Mouse (Mus musculus) embryonic facial prominence, embryonic 15.5 days (tissue): Measurements from ENCODE around the gene Ntm. TPM values are rescaled to one million over a fixed set of nuclear protein-coding genes. Genes with fewer than 3 reads are reported as not detected.

Source experiments
- ATAC-seq: fragments of 200-750 bp; cut with Nextera tagmentation; 2 replicates; pipeline ENCODE4 v1.8.0; 2017; ENCODE audit warnings: low read depth, moderate TSS enrichment; ENCODE audit not compliant: insufficient number of reproducible peaks, low FRiP score, low TSS enrichment
- H3K27ac ChIP-seq: fragments of 300-500 bp; sonication (generic); replicated peaks from 2 replicates; pipeline ENCODE4 v1.5.1; 2015; ENCODE audit warnings: mild to moderate bottlenecking, inconsistent platforms
- H3K27me3 ChIP-seq: fragments of 300-500 bp; sonication (generic); 2 replicates; pipeline ENCODE4 v1.6.1; 2015; ENCODE audit warnings: inconsistent platforms
- H3K36me3 ChIP-seq: fragments of 300-500 bp; sonication (generic); 2 replicates; pipeline ENCODE4 v1.6.1; 2015; ENCODE audit warnings: mild to moderate bottlenecking, inconsistent platforms
- H3K4me1 ChIP-seq: fragments of 300-500 bp; sonication (generic); 2 replicates; pipeline ENCODE4 v1.6.1; 2015; ENCODE audit warnings: inconsistent platforms
- H3K4me2 ChIP-seq: fragments of 300-500 bp; sonication (generic); replicated peaks from 2 replicates; pipeline ENCODE4 v1.6.1; 2015; ENCODE audit warnings: mild to moderate bottlenecking, inconsistent platforms
- H3K4me3 ChIP-seq: fragments of 300-500 bp; sonication (generic); replicated peaks from 2 replicates; pipeline ENCODE4 v1.5.1; 2015; ENCODE audit warnings: mild to moderate bottlenecking, inconsistent platforms
- H3K9ac ChIP-seq: fragments of 300-500 bp; sonication (generic); 2 replicates; pipeline ENCODE4 v1.6.1; 2015; ENCODE audit warnings: inconsistent platforms
- H3K9me3 ChIP-seq: fragments of 300-500 bp; sonication (generic); replicated peaks from 2 replicates; pipeline ENCODE4 v1.6.1; 2016; ENCODE audit warnings: inconsistent platforms
- WGBS: fragments of 180-500 bp; shearing (Covaris S2); methylation state at CpG from one replicate; pipeline ENCODE4 v1.1.7; 2015; 5-methylcytosine and 5-hydroxymethylcytosine counted together
- polyA plus RNA-seq: library from polyadenylated mRNA; unstranded; fragments of >200 nt; fragmentation: Nextera tagmentation; extraction: Ambion mirVana; gene quantifications from 2 replicates; pipeline ENCODE4 v1.2.1, GENCODE M21; 2015

Gene Ntm
- polyA plus RNA-seq, 1 experiment from 2014 or later, result 23.8 TPM

GRCm38 (mm10) chr9:29396101-29396500, 566.8 kb downstream of the Ntm start:
- Histone ChIP-seq H3K9ac (no peak overlapping the region), H3K27ac (no peak overlapping the region), H3K4me3 (no peak overlapping the region), H3K4me1 (no peaks in the 10 kb centered on the region), H3K9me3 (no peaks in the 10 kb centered on the region), H3K27me3 (no peaks in the 10 kb centered on the region), H3K4me2 (no peak overlapping the region), H3K36me3 (no peaks in the 10 kb centered on the region)
- no peak for ATAC-seq
- WGBS, result 86% methylated on average over 5 of the region's 5 CpGs

GRCm38 (mm10) chr9:29393136-29393535, 569.8 kb downstream of the Ntm start:
- ATAC-seq, result no peak
- 73% methylated on average over 4 of the region's 4 CpGs for WGBS

GRCm38 (mm10) chr9:29390796-29391517, 572.0 kb downstream of the Ntm start:
- WGBS, result 72% methylated on average over 11 of the region's 11 CpGs
- no peaks in the 10 kb centered on the region for H3K9me3 ChIP-seq
- no peak overlapping the region for H3K9ac ChIP-seq
- ATAC-seq, result no peak
- H3K4me3 ChIP-seq, result no peak overlapping the region
- no peaks in the 10 kb centered on the region for H3K36me3 ChIP-seq
- H3K27me3 ChIP-seq, result no peaks in the 10 kb centered on the region
- H3K4me1 ChIP-seq, result no peaks in the 10 kb centered on the region
- no peak overlapping the region for H3K4me2 ChIP-seq
- H3K27ac ChIP-seq, result no peak overlapping the region

More at GRCm38 (mm10) chr9:29393136-29393535, 569.8 kb downstream of the Ntm start:
- H3K9me3 ChIP-seq, result no peaks in the 10 kb centered on the region
- H3K4me3 ChIP-seq, result no peak overlapping the region
- no peaks in the 10 kb centered on the region for H3K4me1 ChIP-seq
- H3K27ac ChIP-seq, result no peak overlapping the region
- H3K27me3 ChIP-seq, result no peaks in the 10 kb centered on the region
- H3K36me3 ChIP-seq, result no peaks in the 10 kb centered on the region
- no peak overlapping the region for H3K9ac ChIP-seq
- no peak overlapping the region for H3K4me2 ChIP-seq

GRCm38 (mm10) chr9:29389224-29389623, 573.7 kb downstream of the Ntm start:
- Histone ChIP-seq H3K27me3 (no peaks in the 10 kb centered on the region), H3K4me3 (no peak overlapping the region), H3K27ac (no peak overlapping the region), H3K36me3 (no peaks in the 10 kb centered on the region), H3K9ac (no peak overlapping the region), H3K4me2 (no peak overlapping the region), H3K9me3 (no peaks in the 10 kb centered on the region), H3K4me1 (no peaks in the 10 kb centered on the region)
- no peak for ATAC-seq
- WGBS, result 76% methylated on average over 7 of the region's 7 CpGs

GRCm38 (mm10) chr9:29387136-29387535, 575.8 kb downstream of the Ntm start:
- H3K9me3 ChIP-seq, result no peaks in the 10 kb centered on the region
- no peak overlapping the region for H3K4me3 ChIP-seq
- no peak overlapping the region for H3K4me2 ChIP-seq
- no peaks in the 10 kb centered on the region for H3K4me1 ChIP-seq
- ATAC-seq, result no peak
- H3K36me3 ChIP-seq, result no peaks in the 10 kb centered on the region
- H3K9ac ChIP-seq, result no peak overlapping the region
- no peaks in the 10 kb centered on the region for H3K27me3 ChIP-seq
- no peak overlapping the region for H3K27ac ChIP-seq
- WGBS, result 61% methylated on average over 4 of the region's 4 CpGs

- H3K27me3 ChIP-seq, result no peaks in the 10 kb centered on the region
- H3K9me3 ChIP-seq, result no peaks in the 10 kb centered on the region
- H3K9ac ChIP-seq, result no peak overlapping the region
- no peaks in the 10 kb centered on the region for H3K4me1 ChIP-seq
- H3K36me3 ChIP-seq, result no peaks in the 10 kb centered on the region
- ATAC-seq, result no peak
- no peak overlapping the region for H3K4me3 ChIP-seq
- WGBS, result 77% methylated on average over 12 of the region's 12 CpGs
- no peak overlapping the region for H3K4me2 ChIP-seq
- no peak overlapping the region for H3K27ac ChIP-seq
These were observed 585.6 kb downstream of the Ntm start for GRCm38 (mm10) chr9:29377172-29378002.

GRCm38 (mm10) chr9:29371341-29371740, 591.6 kb downstream of the Ntm start:
- Histone ChIP-seq H3K4me3 (no peak overlapping the region), H3K27ac (no peak overlapping the region), H3K36me3 (no peaks in the 10 kb centered on the region), H3K4me1 (no peaks in the 10 kb centered on the region), H3K9me3 (no peaks in the 10 kb centered on the region), H3K27me3 (no peaks in the 10 kb centered on the region), H3K9ac (no peak overlapping the region), H3K4me2 (no peak overlapping the region)
- ATAC-seq, result no peak
- 92% methylated on average over 3 of the region's 3 CpGs for WGBS

- no peaks in the 10 kb centered on the region for H3K27me3 ChIP-seq
- H3K4me2 ChIP-seq, result no peak overlapping the region
- no peaks in the 10 kb centered on the region for H3K9me3 ChIP-seq
- no peak overlapping the region for H3K4me3 ChIP-seq
- no peaks in the 10 kb centered on the region for H3K36me3 ChIP-seq
- no peak overlapping the region for H3K9ac ChIP-seq
- H3K27ac ChIP-seq, result no peak overlapping the region
- 76% methylated on average over 3 of the region's 3 CpGs for WGBS
- H3K4me1 ChIP-seq, result no peaks in the 10 kb centered on the region
- no peak for ATAC-seq
These were observed 593.3 kb downstream of the Ntm start for GRCm38 (mm10) chr9:29369621-29370020.

- no peaks in the 10 kb centered on the region for H3K9me3 ChIP-seq
- H3K9ac ChIP-seq, result no peak overlapping the region
- H3K36me3 ChIP-seq, result no peaks in the 10 kb centered on the region
- no peak overlapping the region for H3K27ac ChIP-seq
- no peak overlapping the region for H3K4me3 ChIP-seq
- H3K4me1 ChIP-seq, result no peaks in the 10 kb centered on the region
- WGBS, result 68% methylated on average over 3 of the region's 3 CpGs
- ATAC-seq, result no peak
- H3K27me3 ChIP-seq, result no peaks in the 10 kb centered on the region
- H3K4me2 ChIP-seq, result no peak overlapping the region
These were observed 594.6 kb downstream of the Ntm start for GRCm38 (mm10) chr9:29368291-29368690.

GRCm38 (mm10) chr9:29357796-29358195, 605.1 kb downstream of the Ntm start:
- no peak for ATAC-seq

GRCm38 (mm10) chr9:29342303-29342702, 620.6 kb downstream of the Ntm start:
- no peaks in the 10 kb centered on the region for H3K4me1 ChIP-seq
- H3K27me3 ChIP-seq, result no peaks in the 10 kb centered on the region
- H3K9me3 ChIP-seq, result no peaks in the 10 kb centered on the region
- no peak overlapping the region for H3K4me2 ChIP-seq
- H3K36me3 ChIP-seq, result no peaks in the 10 kb centered on the region
- H3K27ac ChIP-seq, result no peak overlapping the region
- whole genome bisulfite sequencing, result 83% methylated on average over 7 of the region's 7 CpGs
- H3K9ac ChIP-seq, result no peak overlapping the region
- H3K4me3 ChIP-seq, result no peak overlapping the region
- no peak for ATAC-seq

More at GRCm38 (mm10) chr9:29357796-29358195, 605.1 kb downstream of the Ntm start:
- Histone ChIP-seq H3K36me3 (no peaks in the 10 kb centered on the region), H3K4me3 (no peak overlapping the region), H3K9ac (no peak overlapping the region), H3K4me2 (no peak overlapping the region), H3K9me3 (no peaks in the 10 kb centered on the region), H3K27me3 (no peaks in the 10 kb centered on the region), H3K4me1 (no peaks in the 10 kb centered on the region), H3K27ac (no peak overlapping the region)
- WGBS, result 76% methylated on average over 4 of the region's 4 CpGs
